Mouse (Mus musculus): ENCODE results near the gene Fam131b. TPM values are rescaled to one million over a fixed set of nuclear protein-coding genes. Genes with fewer than 3 reads are reported as not detected.

Fam131b gene
- total RNA-seq, 2 experiments from 2014 or later = 1.1 to 1.2 TPM

GRCm38 (mm10) chr6:42339981-42340380, 15.5 kb upstream of the Fam131b start:
- intact Hi-C loops (cut with DNase I) = loop anchor here (10.0 kb wide), 1 partner anchor 45 kb away; no protein-coding TSS in a partner anchor
- no peak for DNase-seq

GRCm38 (mm10) chr6:42339189-42339588, 14.7 kb upstream of the Fam131b start:
- intact Hi-C loops (cut with DNase I) = loop anchor here (10.0 kb wide), 1 partner anchor 46 kb away; no protein-coding TSS in a partner anchor

GRCm38 (mm10) chr6:42330946-42331345, 6.5 kb upstream of the Fam131b start:
- intact Hi-C loops (cut with DNase I) = loop anchor here (10.0 kb wide), 1 partner anchor 54 kb away; no protein-coding TSS in a partner anchor
- no peak for DNase-seq

More at GRCm38 (mm10) chr6:42339189-42339588, 14.7 kb upstream of the Fam131b start:
- DNase-seq = no peak

GRCm38 (mm10) chr6:42330216-42330615, 5.8 kb upstream of the Fam131b start:
- intact Hi-C loops (cut with DNase I) = loop anchor here (10.0 kb wide), 1 partner anchor 55 kb away; no protein-coding TSS in a partner anchor
- DNase-seq = no peak

- no peak for DNase-seq
- intact Hi-C loops (cut with DNase I) = loop anchor here (10.0 kb wide), 1 partner anchor 564 kb away; no protein-coding TSS in a partner anchor
These were observed 4.3 kb upstream of the Fam131b start for GRCm38 (mm10) chr6:42328757-42329156.

GRCm38 (mm10) chr6:42326509-42326908, 2.1 kb upstream of the Fam131b start:
- no peak for DNase-seq
- intact Hi-C loops (cut with DNase I) = loop anchor here (10.0 kb wide), 1 partner anchor 562 kb away; no protein-coding TSS in a partner anchor

- intact Hi-C loops (cut with DNase I) = loop anchor here (1.0 to 10.0 kb wide), 2 partner anchors 98 to 560 kb away; no protein-coding TSS in a partner anchor
- peak; percentile 80 to 89 for DNase-seq
These were observed 796 bp upstream of the Fam131b start for GRCm38 (mm10) chr6:42325268-42325609.

GRCm38 (mm10) chr6:42324067-42324481, 369 bp downstream of the Fam131b start:
- DNase-seq = peak in 1 of 2 experiments; percentile 24
- intact Hi-C loops (cut with DNase I) = loop anchor here (10.0 kb wide), 1 partner anchor 559 kb away; no protein-coding TSS in a partner anchor

- DNase-seq = no peak
- intact Hi-C loops (cut with DNase I) = loop anchor here (10.0 kb wide), 1 partner anchor 559 kb away; no protein-coding TSS in a partner anchor
These were observed 924 bp downstream of the Fam131b start for GRCm38 (mm10) chr6:42323371-42324066.

- no peak for DNase-seq
- intact Hi-C loops (cut with DNase I) = no loop called here
These were observed 6.2 kb downstream of the Fam131b start for GRCm38 (mm10) chr6:42318293-42318692.

GRCm38 (mm10) chr6:42310427-42311053, 13.9 kb downstream of the Fam131b start:
- no peak for DNase-seq
- intact Hi-C loops (cut with DNase I) = no loop called here

GRCm38 (mm10) chr6:42309816-42310378, 14.5 kb downstream of the Fam131b start:
- DNase-seq = no peak
- intact Hi-C loops (cut with DNase I) = no loop called here

- no peak for DNase-seq
- intact Hi-C loops (cut with DNase I) = no loop called here
These were observed 25.1 kb downstream of the Fam131b start for GRCm38 (mm10) chr6:42299362-42299761.

GRCm38 (mm10) chr6:42295549-42296094, 28.8 kb downstream of the Fam131b start:
- no peak for DNase-seq
- intact Hi-C loops (cut with DNase I) = no loop called here

- no peak for DNase-seq
These were observed 31.1 kb downstream of the Fam131b start for GRCm38 (mm10) chr6:42293327-42293726.

GRCm38 (mm10) chr6:42287562-42287961, 36.9 kb downstream of the Fam131b start:
- intact Hi-C loops (cut with DNase I) = no loop called here
- no peak for DNase-seq

More at GRCm38 (mm10) chr6:42293327-42293726, 31.1 kb downstream of the Fam131b start:
- intact Hi-C loops (cut with DNase I) = no loop called here

- no peak for DNase-seq
These were observed 38.0 kb downstream of the Fam131b start, which contains the start of gene Clcn1 for GRCm38 (mm10) chr6:42286448-42286847. Clcn1 (plus strand) TSS chr6:42286685.

GRCm38 (mm10) chr6:42282865-42283528, 41.4 kb downstream of the Fam131b start:
- DNase-seq = peak in 1 of 2 experiments; percentile 37
- intact Hi-C loops (cut with DNase I) = no loop called here

More at GRCm38 (mm10) chr6:42286448-42286847, 38.0 kb downstream of the Fam131b start, which contains the start of gene Clcn1:
- intact Hi-C loops (cut with DNase I) = no loop called here

- intact Hi-C loops (cut with DNase I) = no loop called here
These were observed 48.3 kb downstream of the Fam131b start for GRCm38 (mm10) chr6:42276151-42276550.

GRCm38 (mm10) chr6:42270817-42271216, 53.6 kb downstream of the Fam131b start:
- DNase-seq = no peak
- intact Hi-C loops (cut with DNase I) = no loop called here

More at GRCm38 (mm10) chr6:42276151-42276550, 48.3 kb downstream of the Fam131b start:
- no peak for DNase-seq
